Mouse (Mus musculus) induced T-regulatory cell, adult 2 months (primary cell): ENCODE results near the gene Borcs6.

Experiments
- DNase-seq: peaks from one replicate; pipeline ENCODE4 v3.0.0-alpha.2; 2012; ENCODE audit warnings: low read depth

The Borcs6 gene

GRCm38 (mm10) chr11:69102403-69102725, 42.8 kb downstream of the Borcs6 start:
- DNase-seq: no peak

GRCm38 (mm10) chr11:69103121-69103520, 43.6 kb downstream of the Borcs6 start:
- no peak for DNase-seq

- DNase-seq: no peak
These were observed 44.3 kb downstream of the Borcs6 start for GRCm38 (mm10) chr11:69103531-69104435.

GRCm38 (mm10) chr11:69104487-69104886, 45.0 kb downstream of the Borcs6 start:
- no peak for DNase-seq

- no peak for DNase-seq
These were observed 45.7 kb downstream of the Borcs6 start for GRCm38 (mm10) chr11:69105227-69105626.

GRCm38 (mm10) chr11:69105796-69106195, 46.3 kb downstream of the Borcs6 start:
- DNase-seq: no peak

- no peak for DNase-seq
These were observed 46.8 kb downstream of the Borcs6 start for GRCm38 (mm10) chr11:69106299-69106698.

- no peak for DNase-seq
These were observed 47.3 kb downstream of the Borcs6 start for GRCm38 (mm10) chr11:69106842-69107241.

- no peak for DNase-seq
These were observed 48.2 kb downstream of the Borcs6 start for GRCm38 (mm10) chr11:69107676-69108075.

GRCm38 (mm10) chr11:69108223-69108622, 48.7 kb downstream of the Borcs6 start:
- no peak for DNase-seq

GRCm38 (mm10) chr11:69109032-69109900, 49.7 kb downstream of the Borcs6 start:
- DNase-seq: no peak

- DNase-seq: peak; percentile 86
These were observed 51.0 kb downstream of the Borcs6 start for GRCm38 (mm10) chr11:69110319-69111046.
